Mouse (Mus musculus) spleen, adult 10 weeks (tissue): Measurements from ENCODE around the gene Mpv17. TPM values are rescaled to one million over a fixed set of nuclear protein-coding genes. Genes with fewer than 3 reads are reported as not detected.

ENCODE experiments used
- polyA plus RNA-seq: library from polyadenylated mRNA; stranded (reverse); fragments of 350-450 nt; fragmentation: Illumina TruSeq; extraction: RNeasy Lipid Tissue Mini Kit (QIAGEN cat#74804); gene quantifications from one replicate; pipeline ENCODE4 v1.2.3, GENCODE M21; 2015; ENCODE audit warnings: low replicate concordance; ENCODE audit not compliant: insufficient read depth

The Mpv17 gene
- 37.0 TPM for polyA plus RNA-seq

DNA sequence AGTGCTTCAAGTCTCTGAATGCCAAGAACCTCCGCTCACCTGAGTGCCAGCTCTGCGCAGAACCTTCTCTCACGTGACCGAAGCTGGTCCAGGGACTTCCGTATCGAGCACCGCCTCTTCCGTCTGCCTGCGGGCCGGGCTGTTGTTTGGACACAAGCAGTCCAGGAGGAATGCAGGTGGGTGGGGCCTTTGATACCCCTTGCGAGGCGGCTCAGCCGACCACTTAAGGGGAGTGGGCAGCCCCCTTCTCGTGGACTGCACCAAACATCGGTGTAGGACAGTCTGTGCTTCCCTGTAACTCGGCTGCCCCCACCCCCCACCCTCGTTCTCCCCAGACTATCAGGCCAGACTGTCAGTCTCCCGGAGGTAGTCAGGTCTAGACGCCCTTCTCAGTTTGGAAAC lies at the start of gene Mpv17:
Mpv17 (minus strand) TSS at position 100 of the 402 bp plus-strand sequence.

DNA sequence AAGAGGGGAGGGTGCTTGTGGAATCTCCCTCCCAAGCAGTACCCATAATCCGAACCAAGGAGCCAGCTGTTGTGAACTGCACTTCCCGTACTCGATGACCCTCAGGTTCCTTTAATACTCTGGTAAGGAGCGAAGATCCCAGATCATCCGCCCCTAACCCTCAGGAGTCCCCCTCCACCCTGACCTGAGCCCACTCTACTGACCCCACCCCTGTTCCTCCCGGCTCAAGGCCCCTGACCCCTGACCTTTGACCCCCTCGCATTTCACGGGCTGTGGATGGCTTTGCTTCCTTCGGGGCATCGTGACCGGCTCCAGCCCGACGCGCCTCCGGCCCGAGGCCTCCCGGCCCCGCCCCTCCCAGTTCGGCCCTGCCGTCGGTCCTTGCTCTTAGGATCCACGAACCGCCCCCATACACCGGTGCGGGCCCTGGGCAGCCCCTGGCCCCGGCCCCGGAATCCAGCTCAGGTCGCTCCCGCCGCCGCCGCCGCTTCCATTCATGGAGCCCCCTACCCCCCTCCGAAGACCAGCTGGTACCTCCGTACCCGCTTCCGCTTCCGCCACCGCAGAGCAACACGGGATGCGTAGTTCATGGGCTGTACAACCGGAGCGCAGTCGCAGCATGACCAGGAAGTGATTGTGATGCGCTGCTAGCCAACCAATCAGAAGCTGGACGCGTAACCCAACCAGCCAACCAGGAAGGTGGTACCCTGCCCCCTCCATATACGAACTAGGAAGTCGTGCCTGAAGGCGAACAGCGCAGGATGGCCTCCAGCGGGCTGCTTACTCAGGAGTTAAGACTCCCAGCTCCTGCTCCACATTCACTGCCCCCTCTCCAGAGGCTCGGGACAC lies 47.9 kb upstream of the Mpv17 start, which contains the start of gene Zfp513:
Zfp513 (minus strand) TSS at position 562 of the 849 bp plus-strand sequence.

DNA sequence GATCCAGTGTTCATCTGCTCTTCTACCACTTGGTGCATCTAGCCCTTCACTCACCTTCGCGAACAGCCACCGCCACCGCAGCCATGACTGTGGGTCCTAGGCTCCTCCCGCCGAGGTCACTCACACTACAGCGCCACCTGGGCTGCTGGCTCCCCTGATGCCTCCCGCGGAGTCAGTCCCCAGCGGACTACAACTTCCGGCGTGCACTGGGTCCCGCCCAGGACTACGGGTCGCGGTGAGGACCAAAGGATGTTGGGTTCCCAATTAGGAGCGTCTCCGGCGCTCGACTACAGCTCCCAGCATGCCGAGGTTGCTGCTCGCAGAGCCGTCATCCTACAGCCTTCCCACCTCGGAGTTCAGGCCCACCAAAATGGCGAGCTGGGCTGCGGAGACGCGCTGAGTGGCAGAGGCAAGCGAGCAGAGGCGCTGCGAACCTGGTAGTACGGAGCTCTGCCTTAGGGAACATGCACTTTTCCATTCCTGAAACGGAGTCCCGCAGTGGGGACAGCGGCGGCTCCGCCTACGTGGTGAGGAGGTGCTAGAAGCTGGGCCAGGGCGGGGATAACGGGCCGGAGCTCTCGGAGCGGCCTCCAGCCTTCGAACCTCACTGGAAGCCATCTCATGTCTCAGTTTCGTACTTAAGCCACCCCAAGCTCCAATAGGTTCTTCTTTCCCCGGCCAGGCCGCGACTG lies 39.0 kb upstream of the Mpv17 start, which contains the start of the genes Snx17 and Eif2b4:
Snx17 (plus strand) TSS at position 289 of the 692 bp plus-strand sequence.
Eif2b4 (minus strand) TSS at position 492 of the 692 bp plus-strand sequence.

DNA sequence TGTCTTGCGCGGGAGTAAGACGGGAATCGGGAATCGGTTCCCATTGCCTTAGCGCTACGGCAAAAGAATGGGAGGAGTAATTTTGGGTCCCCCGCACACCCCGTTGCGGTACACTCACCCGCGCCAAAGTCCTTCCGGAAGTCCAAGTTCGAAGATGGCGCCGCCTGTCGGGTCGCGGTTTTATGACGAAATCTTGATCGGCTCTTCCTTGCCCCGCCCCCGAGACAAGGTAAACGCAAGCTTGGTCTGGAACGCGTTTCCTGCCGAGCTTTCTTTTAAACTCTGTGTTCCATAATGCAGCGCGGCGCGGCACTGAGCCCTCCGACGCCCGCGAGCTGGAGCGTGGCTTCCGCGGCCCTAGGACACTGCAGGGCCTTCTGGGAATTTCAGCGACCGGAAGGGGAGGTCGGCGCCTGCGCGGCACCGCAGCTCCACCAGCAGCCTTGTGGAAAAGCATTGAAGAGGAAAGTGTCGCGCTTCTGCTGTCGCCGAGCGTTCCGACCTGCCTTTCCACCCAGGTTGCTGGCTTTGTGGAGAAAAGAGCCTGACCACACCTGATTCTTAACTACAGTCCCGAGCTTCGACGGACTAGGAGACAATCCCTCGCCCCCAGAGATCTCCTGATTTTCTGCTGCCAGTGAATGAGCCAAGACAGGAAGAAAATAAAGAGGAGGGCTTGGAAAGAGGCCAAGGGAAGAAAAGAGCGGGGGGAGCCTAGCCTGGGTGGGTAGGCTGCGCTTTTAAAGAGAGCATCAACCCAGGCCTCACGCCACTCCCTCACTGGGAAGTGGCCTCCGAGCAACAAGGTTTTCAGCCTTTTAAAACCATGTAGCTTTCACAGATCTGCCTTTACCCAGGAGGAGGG lies 25.9 kb upstream of the Mpv17 start, which contains the start of the genes Gm29609 and Gtf3c2:
Gm29609 (minus strand) TSS at position 146 of the 865 bp plus-strand sequence.
Gtf3c2 (minus strand) TSS at position 379 of the 865 bp plus-strand sequence.

DNA sequence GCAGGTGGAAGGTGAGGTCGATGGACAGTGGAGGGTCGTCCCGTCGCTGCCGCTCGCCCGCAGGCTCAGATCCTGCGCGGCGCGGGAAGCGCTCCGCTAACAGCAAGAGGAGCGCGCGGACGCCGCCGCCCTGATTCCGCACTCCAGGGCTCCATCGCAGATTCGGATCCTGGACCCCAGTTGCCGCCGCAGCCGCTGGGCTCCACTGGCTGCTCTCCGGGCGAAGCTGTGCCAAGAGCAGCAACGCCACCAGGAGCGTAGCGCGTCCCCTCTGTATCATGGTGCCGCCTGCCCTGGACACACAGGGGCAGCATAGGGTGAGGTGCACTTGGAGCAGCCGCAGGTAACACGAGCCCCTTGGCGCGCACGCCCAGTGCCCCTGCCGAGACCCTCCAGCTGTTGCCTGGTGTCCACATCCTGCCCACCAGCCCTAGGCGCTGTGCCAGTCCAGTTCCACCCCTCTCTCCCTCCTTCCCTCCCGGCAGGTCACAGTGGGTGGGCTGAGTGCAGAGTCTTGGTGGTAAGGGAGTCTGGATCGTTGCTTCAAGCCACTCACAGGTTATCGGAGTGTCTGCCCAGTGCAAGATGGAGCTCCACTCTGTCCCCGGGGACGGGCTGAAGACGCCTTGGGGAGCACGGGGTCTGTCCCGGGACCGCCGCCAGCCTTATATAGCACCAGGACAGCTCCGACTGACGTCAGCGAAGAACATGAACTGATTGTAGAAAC lies 15.6 kb downstream of the Mpv17 start, which contains the start of gene Ucn:
Ucn (minus strand) TSS at position 589 of the 727 bp plus-strand sequence.

DNA sequence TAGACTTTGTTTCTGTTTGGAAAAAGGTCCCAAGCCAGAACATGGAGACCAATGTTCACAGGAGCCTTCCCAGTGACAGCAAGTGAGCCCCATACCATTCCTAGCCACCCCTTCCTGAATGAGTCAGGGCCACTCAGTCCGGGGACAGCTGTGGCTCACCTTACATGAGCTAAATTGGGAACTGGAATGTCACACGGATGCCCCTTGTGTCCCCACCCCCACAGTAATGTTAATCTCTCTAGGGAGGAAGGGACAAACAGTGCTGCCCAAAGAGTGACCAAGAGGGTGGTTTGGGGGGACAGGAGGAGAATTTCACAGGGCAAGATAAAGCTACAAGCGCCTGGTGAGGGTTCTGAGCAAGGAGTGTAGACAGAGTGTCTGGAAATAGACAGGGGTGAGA lies 37.7 kb downstream of the Mpv17 start, which contains the start of gene Trim54:
Trim54 (plus strand) TSS at position 359 of the 400 bp plus-strand sequence.

DNA sequence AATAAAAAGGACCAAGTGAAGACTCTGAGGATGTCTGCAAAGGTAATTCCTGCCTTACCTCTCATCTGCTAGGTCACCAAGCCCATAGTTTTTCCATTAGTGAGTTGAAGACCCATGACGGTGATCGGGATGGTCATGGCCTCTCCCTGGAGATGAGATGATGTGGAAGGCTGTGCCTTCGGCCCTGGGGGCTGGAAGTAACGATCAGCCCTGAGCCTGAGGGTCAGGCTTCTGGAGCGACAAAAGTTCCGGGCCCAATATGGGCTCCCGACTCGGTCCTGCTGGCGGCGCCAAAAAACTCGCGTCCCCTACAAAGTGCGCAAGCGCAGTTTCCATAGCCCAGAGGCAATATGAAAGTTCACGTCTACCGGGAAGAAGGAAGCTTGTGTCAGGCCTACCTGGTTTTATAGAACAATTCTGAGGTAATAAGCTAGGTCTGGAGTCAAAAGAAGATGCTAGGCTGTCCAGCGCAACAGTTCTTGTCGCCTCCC lies 46.0 kb downstream of the Mpv17 start, which contains the start of gene Slc30a3:
Slc30a3 (minus strand) TSS at position 238 of the 491 bp plus-strand sequence.

DNA sequence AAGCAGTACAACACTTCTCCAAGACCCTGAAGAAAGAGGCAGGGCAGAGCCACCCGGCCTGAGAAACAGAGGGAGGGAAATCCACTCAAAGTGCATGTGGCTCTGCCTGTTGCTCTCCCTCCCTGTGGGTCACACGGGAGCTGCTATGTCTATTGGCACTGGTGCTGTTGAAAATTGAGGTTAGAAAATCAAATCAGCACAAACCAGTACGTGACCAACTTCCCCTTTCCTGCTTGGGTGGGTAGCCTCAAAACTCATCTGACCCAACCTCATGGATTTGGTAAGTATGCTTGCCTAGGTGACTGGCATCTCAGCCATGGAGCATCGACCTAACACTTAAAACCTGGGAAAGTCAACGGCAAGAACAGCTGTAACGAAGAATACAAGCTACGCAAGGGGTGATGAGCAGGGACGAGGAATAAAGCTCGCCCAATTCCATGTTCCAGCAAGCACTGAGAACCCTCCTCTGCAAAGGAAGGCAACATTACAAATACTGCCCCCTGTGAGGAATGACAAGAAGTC lies 48.2 kb downstream of the Mpv17 start, which contains the start of gene Dnajc5g:
Dnajc5g (plus strand) TSS at position 472 of the 522 bp plus-strand sequence.

Other genes starting within 250 kb of the Mpv17 start
- 182 TPM for gene Ost4, start 246.5 kb downstream of the Mpv17 start, polyA plus RNA-seq
- gene Emilin1, start 240.8 kb downstream of the Mpv17 start, polyA plus RNA-seq, result 12.1 TPM
- gene Khk, start 232.8 kb downstream of the Mpv17 start, polyA plus RNA-seq, result 8.0 TPM
- not detected for gene Cgref1, start 208.7 kb downstream of the Mpv17 start, polyA plus RNA-seq
- 147 TPM for gene Preb, start 193.9 kb downstream of the Mpv17 start, polyA plus RNA-seq
- 0.54 TPM for gene Tcf23, start 185.6 kb downstream of the Mpv17 start, polyA plus RNA-seq
- 100 TPM for gene Atraid, start 105.9 kb downstream of the Mpv17 start, polyA plus RNA-seq
- gene Slc5a6, start 105.3 kb downstream of the Mpv17 start, polyA plus RNA-seq, result 5.0 TPM
- 12.4 TPM for gene Cad, start 99.5 kb downstream of the Mpv17 start, polyA plus RNA-seq
- gene Dnajc5g, start 48.0 kb downstream of the Mpv17 start, polyA plus RNA-seq, result not detected
- gene Slc30a3, start 46.0 kb downstream of the Mpv17 start, polyA plus RNA-seq, result not detected
- gene Trim54, start 37.5 kb downstream of the Mpv17 start, polyA plus RNA-seq, result not detected
- not detected for gene Ucn, start 15.4 kb downstream of the Mpv17 start, polyA plus RNA-seq
- 2.1 TPM for gene Gm29609, start 25.7 kb upstream of the Mpv17 start, polyA plus RNA-seq
- gene Gtf3c2, start 25.9 kb upstream of the Mpv17 start, polyA plus RNA-seq, result 116 TPM
- 97.0 TPM for gene Snx17, start 39.0 kb upstream of the Mpv17 start, polyA plus RNA-seq
- gene Eif2b4, start 39.2 kb upstream of the Mpv17 start, polyA plus RNA-seq, result 17.1 TPM
- 14.9 TPM for gene Zfp513, start 48.1 kb upstream of the Mpv17 start, polyA plus RNA-seq
- 88.2 TPM for gene Ppm1g, start 66.4 kb upstream of the Mpv17 start, polyA plus RNA-seq
- gene Nrbp1, start 86.6 kb upstream of the Mpv17 start, polyA plus RNA-seq, result 156 TPM
- gene Gm9970, start 87.0 kb upstream of the Mpv17 start, polyA plus RNA-seq, result not detected
- gene Krtcap3, start 97.4 kb upstream of the Mpv17 start, polyA plus RNA-seq, result 11.7 TPM
- 20.5 TPM for gene Ift172, start 136.9 kb upstream of the Mpv17 start, polyA plus RNA-seq
- 3.6 TPM for gene Fndc4, start 141.8 kb upstream of the Mpv17 start, polyA plus RNA-seq
- not detected for gene Gckr, start 143.2 kb upstream of the Mpv17 start, polyA plus RNA-seq